Mouse (Mus musculus): ENCODE measurements at regions not wholly inside any gene's neighbourhood (a gene's known extent, or its start where the extent isn't known, plus 50 kb on each side); places are given as distances from the start of the nearest gene placed in this dataset.

- DNase-seq (ENCODE audit: low spot score in 2 of 2), result no peak
Measured at GRCm38 (mm10) chr2:174892658-174893057, 117.4 kb upstream of the Gm14444 start.

- DNase-seq (ENCODE audit: low spot score in 2 of 2), result peak; percentile 22 to 61
Measured at GRCm38 (mm10) chr2:174897424-174897823, 112.6 kb upstream of the Gm14444 start.

GRCm38 (mm10) chr2:174899940-174900670 lies 109.9 kb upstream of the Gm14444 start:
- peak; percentile 14 to 26 for DNase-seq (ENCODE audit: low spot score in 2 of 2)

GRCm38 (mm10) chr2:174900671-174900991 lies 109.4 kb upstream of the Gm14444 start:
- DNase-seq (ENCODE audit: low spot score in 2 of 2), result peak; percentile 11 to 48

- no peak for DNase-seq (ENCODE audit: low spot score in 2 of 2)
Measured at GRCm38 (mm10) chr2:174901801-174902200, 108.2 kb upstream of the Gm14444 start.

GRCm38 (mm10) chr2:174903627-174904026 lies 106.4 kb upstream of the Gm14444 start:
- DNase-seq (ENCODE audit: low spot score in 2 of 2), result no peak

- DNase-seq (ENCODE audit: low spot score in 2 of 2), result peak in 1 of 2 experiments; percentile 19
Measured at GRCm38 (mm10) chr2:174905865-174906639, 104.0 kb upstream of the Gm14444 start.

- DNase-seq (ENCODE audit: low spot score in 2 of 2), result no peak
Measured at GRCm38 (mm10) chr2:174917146-174917905, 92.7 kb upstream of the Gm14444 start.

GRCm38 (mm10) chr2:174917975-174918374 lies 92.1 kb upstream of the Gm14444 start:
- DNase-seq (ENCODE audit: low spot score in 2 of 2), result no peak

- no peak for DNase-seq (ENCODE audit: low spot score in 2 of 2)
Measured at GRCm38 (mm10) chr2:174922208-174922607, 87.8 kb upstream of the Gm14444 start.

GRCm38 (mm10) chr2:174929718-174930117 lies 80.3 kb upstream of the Gm14444 start:
- no peak for DNase-seq (ENCODE audit: low spot score in 2 of 2)

- DNase-seq (ENCODE audit: low spot score in 2 of 2), result peak; percentile 63 to 86
Measured at GRCm38 (mm10) chr2:174932137-174933012, 77.7 kb upstream of the Gm14444 start.

GRCm38 (mm10) chr2:174933013-174933353 lies 77.1 kb upstream of the Gm14444 start:
- DNase-seq (ENCODE audit: low spot score in 2 of 2), result no peak

GRCm38 (mm10) chr2:174936665-174937064 lies 73.4 kb upstream of the Gm14444 start:
- no peak for DNase-seq (ENCODE audit: low spot score in 2 of 2)

GRCm38 (mm10) chr2:174937930-174938329 lies 72.1 kb upstream of the Gm14444 start:
- DNase-seq (ENCODE audit: low spot score in 2 of 2), result no peak

GRCm38 (mm10) chr2:174942221-174942620 lies 67.8 kb upstream of the Gm14444 start:
- no peak for DNase-seq (ENCODE audit: low spot score in 2 of 2)

GRCm38 (mm10) chr2:174948106-174948505 lies 61.9 kb upstream of the Gm14444 start:
- no peak for DNase-seq (ENCODE audit: low spot score in 2 of 2)

Measured in heart, adult 9 months (tissue).